Mouse (Mus musculus) ovary, postnatal 14 days (tissue): ENCODE data around the gene Cenpa.
"Not testable (repeated sequence)": the region's sequence is repeated elsewhere in the genome, so short reads cannot be mapped to it uniquely, and the experiment has no call there.

Source experiments
- DNase-seq: peaks from one replicate; pipeline ENCODE4 v3.0.0; 2022; ENCODE audit warnings: low spot score

Cenpa gene

DNA sequence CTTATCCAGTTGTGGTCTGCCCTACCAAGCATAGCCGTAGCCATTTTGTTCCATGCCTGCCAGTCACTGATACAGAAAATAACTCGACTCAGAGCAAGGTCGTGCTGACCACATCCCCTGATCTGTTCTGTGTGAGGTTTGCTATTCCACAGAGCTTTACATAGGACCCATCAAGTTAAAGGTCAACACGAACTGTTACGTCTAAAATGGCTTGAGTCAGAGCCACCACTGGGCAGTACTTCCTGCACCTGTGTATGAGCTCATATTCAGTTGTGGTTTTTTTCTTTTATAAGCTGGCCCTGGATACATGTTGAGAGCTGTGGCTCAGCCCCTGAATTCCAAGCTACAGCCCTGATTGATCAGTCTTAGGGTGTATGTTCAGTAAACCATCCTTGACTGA, 13.0 kb downstream of the Cenpa start:
- DNase-seq, result no peak

DNA sequence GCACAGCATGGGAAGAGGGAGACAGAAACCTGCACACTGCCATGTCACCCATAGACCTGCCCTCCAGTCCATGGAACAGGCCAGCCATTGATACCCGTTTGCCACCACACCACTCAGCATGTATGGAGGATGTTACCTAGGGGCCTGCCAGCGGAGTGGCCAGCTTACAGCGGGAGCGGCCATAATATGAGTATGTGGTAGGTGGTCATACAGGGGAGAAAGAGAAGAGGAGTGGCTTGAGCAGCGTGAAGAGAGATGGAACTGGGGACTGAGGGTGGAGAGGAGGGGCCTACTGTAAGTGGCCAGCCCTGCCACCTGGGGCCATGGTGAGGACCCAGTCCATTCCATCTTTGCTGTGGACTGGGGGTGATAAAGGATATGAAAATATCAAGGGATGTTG, 15.4 kb downstream of the Cenpa start:
- no peak for DNase-seq

DNA sequence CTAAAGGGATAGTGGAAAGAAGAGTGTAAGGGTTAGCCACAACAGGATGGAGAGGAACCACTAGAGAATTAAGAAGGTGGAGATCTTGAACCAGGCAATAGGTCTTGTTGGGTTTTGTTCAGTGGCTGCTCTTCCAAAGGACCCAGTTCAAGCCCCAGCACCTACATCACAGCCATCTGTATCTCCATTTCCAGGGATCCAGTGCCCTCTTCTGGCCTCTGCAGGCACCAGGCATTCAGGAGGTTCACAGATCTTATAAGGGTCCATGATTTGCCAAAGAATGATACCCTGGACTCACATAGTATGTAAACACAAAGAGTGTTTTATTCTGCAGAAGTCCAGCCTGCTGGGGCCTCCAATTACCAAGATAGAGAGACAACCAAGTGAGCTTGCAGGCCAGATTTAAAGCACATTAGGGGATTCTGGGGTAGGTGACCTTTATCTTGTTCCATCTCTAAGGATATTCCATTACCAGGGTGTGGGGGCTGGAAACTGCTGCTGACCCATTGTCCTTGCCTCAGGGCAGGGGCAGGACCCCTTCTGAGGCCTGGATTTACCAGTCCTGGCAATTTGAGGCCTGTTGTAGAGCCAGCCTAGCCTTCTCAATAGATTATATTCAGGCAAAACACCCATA, 16.5 kb downstream of the Cenpa start:
- DNase-seq, result no peak

DNA sequence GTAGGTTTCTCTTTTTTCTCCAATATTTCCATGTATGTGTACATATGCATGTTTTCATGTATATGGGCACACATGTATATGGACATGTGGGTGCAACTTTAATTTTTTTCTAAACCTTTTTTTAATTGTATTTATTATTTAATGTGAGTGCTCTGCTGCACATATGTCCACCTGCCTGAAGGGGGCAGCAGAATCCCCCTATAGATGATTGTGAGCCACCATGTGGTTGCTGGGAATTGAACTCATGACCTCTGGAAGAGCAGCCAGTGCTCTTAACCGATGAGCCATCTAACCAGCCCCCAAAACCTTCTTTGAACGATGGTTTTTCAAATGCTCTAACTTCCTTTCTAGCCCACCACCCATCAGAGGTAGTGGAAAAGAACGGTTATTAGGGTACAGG, 17.4 kb downstream of the Cenpa start:
- no peak for DNase-seq

DNA sequence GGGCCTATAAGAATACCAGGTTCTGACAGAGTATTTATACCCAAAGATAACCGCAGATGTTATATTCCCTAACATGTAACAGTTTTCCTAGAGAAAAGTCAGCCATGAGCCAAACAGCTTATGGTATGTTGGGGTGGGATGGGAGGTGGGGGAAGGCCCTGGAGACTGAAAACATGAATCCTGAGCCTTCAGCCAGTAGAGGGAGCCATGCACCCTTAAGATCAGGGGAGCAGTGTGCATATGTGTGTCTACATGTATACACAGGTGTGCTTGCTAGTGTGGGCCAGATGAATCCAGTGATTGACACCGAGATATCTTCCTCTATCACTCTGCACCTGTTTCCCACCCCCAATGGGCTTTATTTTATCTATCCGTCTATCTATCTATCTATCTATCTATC, 20.2 kb downstream of the Cenpa start:
- no peak for DNase-seq

DNA sequence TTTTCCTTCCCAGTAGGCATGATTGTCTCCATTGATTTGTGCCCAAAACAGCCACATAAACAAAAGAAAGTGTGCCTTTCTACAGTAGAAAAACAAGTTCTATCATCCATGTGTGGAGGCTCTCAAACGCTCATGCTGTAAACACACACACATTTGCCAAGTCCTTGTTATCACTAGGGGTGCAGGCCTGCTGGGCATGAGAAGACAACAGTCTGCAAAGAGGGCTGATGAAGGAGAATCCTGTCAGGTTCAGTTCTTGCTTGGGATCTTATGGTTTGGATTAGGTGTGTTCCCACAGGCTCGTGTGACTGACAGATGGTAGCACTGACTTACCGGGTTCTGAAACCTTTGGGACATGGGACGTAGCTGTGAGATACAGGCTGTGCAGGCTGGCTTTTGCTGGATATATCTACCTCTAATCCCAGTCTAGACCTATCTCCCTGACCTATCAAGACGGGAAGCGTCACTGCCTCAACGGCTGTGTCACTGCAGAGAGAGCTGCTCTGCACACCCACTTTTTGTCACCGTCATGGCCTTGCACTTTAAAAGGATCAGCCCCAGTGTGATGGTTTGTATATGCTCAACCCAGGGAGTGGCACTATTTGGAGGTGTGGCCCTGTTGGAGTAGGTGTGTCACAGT, 33.9 kb downstream of the Cenpa start:
- no peak for DNase-seq

DNA sequence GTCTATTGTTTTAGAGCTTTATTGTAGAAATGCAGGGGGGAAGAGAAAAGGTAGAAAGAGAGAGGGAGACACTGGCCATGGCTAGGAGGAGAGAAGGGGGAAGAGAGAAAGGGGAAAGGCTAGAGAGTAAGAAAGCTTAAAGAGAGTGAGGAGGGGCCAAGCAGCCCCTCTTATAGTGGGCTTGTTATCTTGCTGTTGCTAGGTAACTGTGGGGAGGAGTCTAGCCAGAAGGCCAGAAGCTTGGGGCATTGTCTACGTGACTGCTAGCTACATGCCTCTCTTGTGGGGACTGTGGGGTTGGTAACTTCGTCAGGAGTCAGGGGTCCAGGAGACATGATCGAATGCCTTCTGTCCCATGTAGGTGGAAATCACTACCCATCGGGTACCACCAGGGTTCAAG, 34.8 kb downstream of the Cenpa start:
- DNase-seq, result not testable (repeated sequence)

DNA sequence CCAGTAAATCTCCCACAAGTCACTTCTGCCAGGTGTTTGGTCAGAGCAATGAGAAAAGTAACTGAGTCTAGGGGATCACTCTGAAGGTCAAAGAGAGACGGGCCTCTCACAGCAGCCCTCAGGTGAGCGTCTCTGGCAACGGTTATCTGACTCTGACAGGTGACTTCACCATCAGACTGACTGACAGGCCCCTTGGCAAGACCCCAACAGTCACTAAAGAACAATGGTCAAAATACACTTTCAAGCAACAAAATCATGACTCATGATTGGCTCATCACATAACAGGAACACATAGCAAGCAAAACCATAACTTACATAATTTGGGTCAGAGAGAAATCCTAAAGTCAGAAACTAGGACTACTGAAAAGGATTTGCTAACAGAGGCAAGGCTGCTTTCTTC, 35.3 kb downstream of the Cenpa start:
- DNase-seq, result no peak

DNA sequence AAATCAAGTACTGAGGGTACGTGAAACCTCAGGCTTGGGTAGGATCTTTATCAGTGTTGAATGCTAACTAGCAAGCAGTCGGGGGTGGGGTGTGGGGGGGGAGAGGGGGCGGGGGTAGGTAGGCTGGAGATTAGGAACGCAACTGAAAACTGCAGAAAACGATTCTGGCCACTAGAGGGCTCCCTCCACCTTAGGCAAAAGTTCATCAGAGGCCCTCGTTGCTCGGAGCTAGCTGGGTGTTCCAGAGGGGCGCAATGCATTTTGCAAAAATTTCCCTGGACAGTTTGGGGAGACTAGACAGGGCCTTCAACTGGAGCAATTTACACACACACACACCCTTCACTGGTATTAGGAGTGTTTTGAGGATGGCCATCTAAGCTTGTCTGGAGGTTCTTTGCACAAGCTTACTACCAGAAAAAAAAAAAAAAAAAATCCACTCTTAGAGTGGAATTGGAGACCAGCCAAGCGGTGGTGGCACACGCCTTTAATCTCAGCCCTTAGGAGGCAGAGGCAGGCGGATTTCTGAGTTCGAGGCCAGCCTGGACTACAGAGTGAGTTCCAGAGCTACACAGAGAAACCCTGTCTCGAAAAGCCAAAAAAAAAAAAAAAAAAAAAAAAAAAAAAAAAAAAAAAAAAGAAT, 43.3 kb downstream of the Cenpa start:
- DNase-seq, result peak; percentile 67

DNA sequence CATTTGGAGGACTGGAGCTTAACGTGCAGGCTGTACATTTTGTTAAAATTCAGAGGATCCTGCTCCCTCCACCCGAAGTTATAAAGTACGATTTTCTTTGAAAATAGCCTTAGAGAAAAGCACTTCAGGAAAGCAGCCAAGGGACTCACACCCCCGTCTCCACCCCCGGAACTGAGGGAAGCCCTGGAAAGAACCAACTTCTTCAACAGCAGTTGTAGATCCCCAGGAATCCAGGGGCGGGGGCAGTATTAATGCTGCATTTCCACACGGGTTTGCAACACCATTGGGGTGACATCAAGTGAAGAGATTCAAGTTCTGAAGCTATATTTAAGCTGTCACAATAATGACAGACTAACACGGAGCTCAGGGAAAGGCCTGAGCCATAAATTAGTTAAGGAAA, 43.9 kb downstream of the Cenpa start:
- no peak for DNase-seq

DNA sequence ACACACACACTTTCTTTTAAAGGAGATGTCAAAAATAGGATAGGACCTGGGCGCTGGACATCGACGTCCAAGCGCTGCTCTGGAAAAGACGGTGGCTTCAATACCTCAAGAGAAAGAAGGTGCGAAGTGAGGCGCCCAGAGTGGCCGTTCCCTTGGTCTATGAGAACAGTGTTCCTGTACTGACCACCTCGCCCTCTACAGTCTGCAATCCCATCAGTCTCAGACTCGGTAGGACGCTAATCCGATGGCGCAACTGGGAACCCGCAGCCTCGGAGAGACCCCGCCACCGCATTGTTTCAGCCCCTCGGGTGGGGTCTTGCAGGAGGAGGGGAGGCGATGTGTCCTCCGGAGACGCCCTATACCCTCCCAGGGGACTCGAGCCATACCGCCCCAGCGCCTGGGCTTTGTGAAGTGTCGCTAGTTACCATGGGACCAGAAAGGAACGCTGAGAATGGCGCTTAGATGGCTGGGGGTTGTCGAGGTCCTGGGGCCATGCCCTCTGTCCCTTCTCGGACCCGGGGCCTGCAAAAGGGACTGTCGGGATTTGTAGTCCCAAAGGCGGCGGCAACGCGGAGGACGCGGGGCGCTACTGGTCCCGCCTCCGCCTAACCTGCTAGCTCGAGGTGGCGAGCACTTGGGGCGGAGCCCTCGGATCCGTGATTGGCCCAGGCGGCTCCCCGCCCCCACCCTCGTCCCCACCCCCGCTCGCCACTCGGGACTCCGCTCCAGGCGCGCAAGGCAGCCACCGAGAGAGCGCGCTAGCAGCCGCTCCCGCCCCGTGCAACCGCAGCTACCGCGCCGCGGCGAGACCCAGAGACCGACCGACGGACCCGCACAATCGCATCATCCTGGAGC, 44.8 kb downstream of the Cenpa start, which contains the start of gene Dpysl5:
TSS of gene Dpysl5 (plus strand) at position 418 of the 855 bp plus-strand sequence.
- DNase-seq, result peak; percentile 26

DNA sequence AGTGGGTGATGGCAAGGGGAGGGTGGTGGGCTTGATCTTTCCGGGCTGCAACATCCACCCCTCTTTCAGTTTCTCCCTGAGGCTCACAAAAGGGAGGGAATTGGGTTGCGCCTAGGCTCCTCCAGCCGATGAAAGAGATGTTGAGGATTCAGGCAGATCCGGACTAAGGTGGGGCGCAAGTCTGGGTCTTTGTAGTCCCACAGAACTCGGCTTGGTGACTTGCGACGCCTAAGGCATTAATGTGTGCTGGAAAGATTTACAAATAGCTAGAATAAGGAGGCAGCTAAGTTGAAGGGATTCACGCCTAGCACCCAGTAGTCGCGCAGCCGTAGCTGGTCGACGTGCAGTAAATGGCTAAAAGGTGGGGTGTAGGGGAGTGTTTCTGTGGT, 45.4 kb downstream of the Cenpa start:
- no peak for DNase-seq

DNA sequence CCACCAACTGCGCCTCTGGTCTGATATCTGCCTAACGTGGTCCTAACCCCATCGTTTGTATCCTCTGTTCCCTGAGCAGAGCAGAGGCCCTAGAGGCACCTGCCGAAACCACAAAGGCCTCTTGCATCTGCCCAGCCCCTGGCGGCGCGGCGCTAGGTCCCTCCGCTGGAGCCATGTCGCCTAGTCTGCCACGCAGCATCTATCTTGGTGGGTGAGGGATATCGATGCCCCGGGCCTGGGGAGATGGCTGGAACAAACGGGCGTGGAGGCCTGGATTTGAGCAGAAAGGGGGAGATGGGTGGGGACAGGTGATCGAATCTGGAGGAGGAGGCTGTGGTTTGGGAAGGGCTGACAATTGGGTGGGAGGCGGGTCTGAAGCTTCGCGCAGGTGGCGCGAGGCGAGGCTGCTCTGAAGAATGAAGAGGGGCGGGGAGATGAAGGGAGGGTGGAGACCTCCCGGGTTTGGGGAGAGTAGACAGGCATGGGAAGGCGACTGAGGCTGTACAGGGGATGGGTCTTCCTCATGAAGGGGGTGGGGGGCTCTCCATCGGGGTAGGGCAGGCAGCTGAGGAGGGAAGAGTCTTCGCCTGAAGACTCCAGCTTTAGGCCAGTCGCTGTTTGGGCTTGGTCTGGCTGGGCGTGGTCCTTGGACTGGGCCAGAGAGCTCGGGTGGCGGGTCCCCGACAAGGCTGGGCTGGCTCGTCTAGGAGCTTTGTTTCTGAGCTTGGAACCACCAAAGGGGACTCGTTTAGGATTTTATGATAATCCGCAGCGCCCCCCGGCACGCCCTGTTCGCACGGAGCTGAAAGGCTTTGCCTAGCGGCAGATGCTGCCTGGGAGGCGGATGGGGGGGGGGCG, 46.1 kb downstream of the Cenpa start:
- no peak for DNase-seq

DNA sequence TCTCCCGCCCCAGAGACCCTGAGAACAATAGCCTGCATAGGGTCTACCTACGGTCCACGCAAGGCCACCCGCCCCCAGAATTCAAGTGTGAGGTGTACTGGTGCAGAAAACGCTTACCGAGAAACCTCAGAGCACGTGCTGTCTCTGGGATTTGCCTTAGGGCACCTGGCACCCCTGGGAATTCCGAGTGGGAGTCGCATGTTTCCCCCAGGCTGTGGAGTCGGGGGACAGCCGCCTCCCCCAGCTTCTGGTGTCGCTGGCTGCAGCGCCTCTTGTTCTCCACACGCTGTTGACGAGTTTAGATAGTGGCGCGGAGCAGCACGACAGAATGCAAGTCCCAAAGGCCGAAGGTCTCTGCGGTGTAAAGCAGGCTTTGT, 46.7 kb downstream of the Cenpa start:
- DNase-seq, result no peak

DNA sequence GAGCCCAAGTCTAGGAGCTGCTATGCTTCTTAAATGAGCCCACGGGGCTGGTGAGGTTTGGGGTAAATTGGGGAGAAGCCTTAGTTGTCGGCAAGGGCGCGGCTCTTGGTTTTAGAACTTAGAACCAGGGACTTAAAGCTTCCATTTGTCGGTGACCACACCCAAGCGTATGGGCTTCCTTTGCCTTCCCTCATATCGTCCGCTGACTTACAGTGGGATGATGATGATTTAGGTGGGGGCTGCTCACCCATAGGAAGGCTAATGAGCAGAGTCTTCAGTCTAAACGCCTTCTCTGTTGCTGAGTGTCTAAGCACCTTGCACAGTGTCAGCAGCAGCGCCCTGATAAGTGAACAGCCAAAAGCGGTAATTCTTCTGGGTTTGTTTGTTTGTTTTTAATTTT, 47.1 kb downstream of the Cenpa start:
- DNase-seq, result no peak

DNA sequence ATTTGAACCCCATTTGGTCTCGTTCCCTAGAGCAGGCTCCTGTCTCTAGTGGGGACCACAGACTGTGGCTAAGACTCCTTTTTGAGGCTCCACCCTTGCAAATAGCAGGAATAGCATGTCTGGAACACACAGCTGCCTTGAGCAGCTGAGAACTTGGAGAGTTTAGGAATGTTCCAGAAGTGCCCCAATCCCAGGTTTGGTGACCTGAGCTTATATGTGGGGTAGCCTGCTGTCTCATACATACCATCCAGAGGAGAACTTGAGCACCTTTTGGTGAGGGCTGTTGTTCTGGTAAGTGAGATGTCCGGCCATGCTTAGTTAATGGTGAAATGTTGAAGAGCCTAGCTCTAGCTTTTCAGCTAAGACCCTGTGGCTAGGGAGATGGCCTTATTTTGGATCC, 49.7 kb downstream of the Cenpa start:
- no peak for DNase-seq

DNA sequence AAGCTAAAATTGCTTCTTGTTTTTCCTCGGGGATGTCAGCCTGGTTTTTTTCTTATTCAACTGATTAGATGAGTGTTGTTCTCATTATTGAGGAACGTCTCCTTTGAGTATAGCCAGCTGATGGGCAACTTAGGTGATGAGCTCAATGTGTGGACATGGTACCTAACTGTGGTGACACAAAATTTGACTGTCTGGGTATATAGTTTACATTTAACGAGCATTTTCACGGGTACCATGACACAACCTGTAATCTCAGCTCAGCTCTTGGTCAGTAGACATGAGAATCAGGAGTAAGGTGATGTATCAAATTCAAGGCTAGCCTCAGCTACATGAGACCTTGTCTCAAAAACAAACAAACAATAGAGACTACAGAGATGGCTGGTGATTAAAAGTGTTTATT, 50.9 kb downstream of the Cenpa start:
- no peak for DNase-seq

DNA sequence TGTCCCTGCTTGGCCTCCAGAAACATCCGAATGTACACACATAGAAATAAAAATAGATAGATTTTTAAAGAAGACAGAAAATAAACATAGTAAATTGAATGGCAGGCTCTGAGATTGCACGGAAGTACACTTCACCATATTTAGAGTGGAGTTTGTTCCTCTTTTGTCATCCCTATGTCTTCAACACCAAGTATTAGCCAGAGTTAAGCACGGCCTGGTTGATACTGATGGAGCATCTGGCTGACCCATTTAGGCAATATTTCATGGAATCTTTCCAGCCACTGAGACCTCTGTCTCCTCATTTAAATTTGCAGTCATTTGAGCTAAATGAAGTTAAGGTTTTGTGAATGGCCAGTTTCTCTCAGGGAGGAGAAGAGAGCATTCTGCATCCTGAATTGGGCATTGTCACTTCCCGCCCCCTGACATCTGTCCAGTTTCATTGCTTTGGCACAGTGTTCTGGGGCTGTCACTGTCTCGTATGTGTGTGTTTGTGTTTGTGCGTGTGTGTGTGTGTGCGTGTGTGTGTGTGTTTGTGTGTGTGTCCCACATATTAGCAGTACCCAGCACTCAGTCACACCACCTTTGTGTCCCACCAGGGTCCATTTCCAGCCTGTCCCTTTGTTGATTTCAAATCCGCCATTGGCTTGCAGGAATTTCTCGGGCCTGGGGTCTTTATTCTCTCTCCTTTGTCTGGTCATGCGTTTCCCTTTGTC, 51.6 kb downstream of the Cenpa start:
- DNase-seq, result no peak

DNA sequence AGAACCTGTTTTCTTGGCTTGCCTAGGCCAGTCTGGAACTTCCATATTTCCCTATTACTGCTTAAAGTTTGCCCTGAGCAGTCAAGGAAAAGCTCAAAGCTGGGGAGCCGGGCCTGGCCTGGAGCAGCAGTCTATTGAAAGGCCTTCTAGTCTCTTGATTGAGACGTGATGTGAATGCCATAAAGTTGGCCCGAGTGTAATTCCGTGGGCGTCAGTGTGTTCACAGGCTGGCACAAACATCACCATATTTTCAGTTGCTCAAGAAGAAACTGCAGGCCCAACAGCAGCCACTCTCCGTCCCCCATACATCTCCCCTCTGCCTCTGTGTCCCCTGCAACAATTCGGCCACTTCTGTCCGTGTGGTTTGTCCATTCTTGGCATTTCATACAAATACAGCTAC, 55.4 kb downstream of the Cenpa start:
- no peak for DNase-seq
